Mouse (Mus musculus) C2C12 (cell line): Measurements from ENCODE around the gene Gm49387. TPM values are rescaled to one million over a fixed set of nuclear protein-coding genes. Genes with fewer than 3 reads are reported as not detected.

ENCODE experiments used
- H3K27me3 ChIP-seq: one replicate; pipeline ENCODE4 v1.6.1; 2011; ENCODE audit not compliant: control insufficient read depth, insufficient read depth, insufficient read length
- H3K36me3 ChIP-seq: one replicate; pipeline ENCODE4 v1.6.1; 2011; ENCODE audit not compliant: control insufficient read depth, insufficient read depth
- H3K4me3 ChIP-seq: one replicate; pipeline ENCODE4 v1.5.1; 2011; ENCODE audit warnings: mild to moderate bottlenecking, control low read depth; ENCODE audit not compliant: poor library complexity, insufficient read depth, severe bottlenecking
- H3K79me2 ChIP-seq: one replicate; pipeline ENCODE4 v1.6.1; 2011; ENCODE audit not compliant: control insufficient read depth, insufficient read depth
- H3K79me3 ChIP-seq: one replicate; pipeline ENCODE4 v1.6.1; 2011; ENCODE audit warnings: low read depth, control low read depth
- H3ac ChIP-seq: one replicate; pipeline ENCODE3; 2011; ENCODE audit warnings: low read depth; ENCODE audit not compliant: control insufficient read depth, insufficient read length
- CEBPB ChIP-seq: IDR thresholded peaks from one replicate; pipeline ENCODE4 v1.6.1; 2011; ENCODE audit warnings: low read depth, mild to moderate bottlenecking, control low read depth, moderate library complexity
- CTCF ChIP-seq: IDR thresholded peaks from one replicate; pipeline ENCODE4 v1.5.1; 2011; ENCODE audit not compliant: control insufficient read depth, insufficient read depth, insufficient read length
- FOSL1 ChIP-seq: IDR thresholded peaks from one replicate; pipeline ENCODE4 v1.8.0; 2011; ENCODE audit warnings: mild to moderate bottlenecking, low read length; ENCODE audit not compliant: poor library complexity, insufficient read depth, severe bottlenecking
- MAX ChIP-seq: IDR thresholded peaks from one replicate; pipeline ENCODE4 v1.6.1; 2011; ENCODE audit warnings: mild to moderate bottlenecking, control low read depth
- MYOD1 ChIP-seq: IDR thresholded peaks from one replicate; pipeline ENCODE4 v1.6.1; 2011; ENCODE audit warnings: low read depth; ENCODE audit not compliant: control insufficient read depth, insufficient read length
- MYOG ChIP-seq: IDR thresholded peaks from one replicate; pipeline ENCODE4 v1.6.1; 2011; ENCODE audit not compliant: control insufficient read depth, insufficient read length; ENCODE audit errors: extremely low read depth
- USF1 ChIP-seq: IDR thresholded peaks from one replicate; pipeline ENCODE4 v1.6.1; 2011; ENCODE audit warnings: low read depth, mild to moderate bottlenecking, control low read depth, moderate library complexity
- polyA plus RNA-seq: library from polyadenylated mRNA; unstranded; fragments of >200 nt; fragmentation: generic; extraction: Trizol; gene quantifications from one replicate; pipeline ENCODE4 v1.2.1, GENCODE M21; 2012; ENCODE audit warnings: missing spikeins

Gm49387 gene
- polyA plus RNA-seq, 1 experiment = not detected

DNA sequence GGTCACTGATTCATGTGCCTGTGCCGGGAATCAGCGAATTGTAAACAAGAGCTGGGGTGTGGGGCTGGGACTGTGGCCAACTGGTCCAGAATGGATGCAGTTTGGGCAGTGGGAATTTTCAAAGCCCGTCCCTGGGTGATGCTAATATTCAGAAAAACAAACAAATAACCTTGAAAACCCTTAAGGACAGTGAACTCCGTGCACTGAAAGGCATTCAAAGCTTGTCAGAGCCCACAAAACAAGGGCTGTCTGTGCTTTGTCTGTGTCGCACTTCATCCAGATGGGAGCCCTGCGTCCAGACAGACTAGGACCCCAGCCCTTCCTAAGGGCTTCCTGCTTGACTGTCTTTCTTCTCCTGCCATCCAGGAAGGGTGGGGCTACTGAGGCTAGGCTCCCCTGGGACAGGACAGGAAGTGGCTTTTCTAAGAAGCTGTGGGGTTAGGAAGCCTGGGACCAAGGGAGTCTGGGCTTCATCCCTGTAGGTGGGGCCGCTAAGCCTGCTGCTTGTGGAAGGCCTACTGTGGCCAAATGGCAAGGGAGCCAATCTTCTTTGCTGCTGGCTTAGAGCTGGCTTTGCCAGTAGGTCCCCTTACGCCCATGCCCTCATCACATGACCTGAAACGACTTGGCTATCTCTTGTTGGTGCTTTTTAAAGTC lies 22.0 kb upstream of the Gm49387 start:
- TF ChIP-seq CTCF = no peak
- TF ChIP-seq MAX = peak; percentile 88
- TF ChIP-seq MYOD1 = peak; percentile 3
- peak; percentile 4 for TF ChIP-seq FOSL1
- TF ChIP-seq USF1 = peak; percentile 95
- Histone ChIP-seq H3K36me3 (peaks cover 7% of the 10 kb centered on the region), H3ac (peak overlapping the region; percentile 39), H3K4me3 (no peak overlapping the region), H3K79me3 (no peaks in the 10 kb centered on the region), H3K79me2 (peaks cover 40% of the 10 kb centered on the region), H3K27me3 (no peaks in the 10 kb centered on the region)

DNA sequence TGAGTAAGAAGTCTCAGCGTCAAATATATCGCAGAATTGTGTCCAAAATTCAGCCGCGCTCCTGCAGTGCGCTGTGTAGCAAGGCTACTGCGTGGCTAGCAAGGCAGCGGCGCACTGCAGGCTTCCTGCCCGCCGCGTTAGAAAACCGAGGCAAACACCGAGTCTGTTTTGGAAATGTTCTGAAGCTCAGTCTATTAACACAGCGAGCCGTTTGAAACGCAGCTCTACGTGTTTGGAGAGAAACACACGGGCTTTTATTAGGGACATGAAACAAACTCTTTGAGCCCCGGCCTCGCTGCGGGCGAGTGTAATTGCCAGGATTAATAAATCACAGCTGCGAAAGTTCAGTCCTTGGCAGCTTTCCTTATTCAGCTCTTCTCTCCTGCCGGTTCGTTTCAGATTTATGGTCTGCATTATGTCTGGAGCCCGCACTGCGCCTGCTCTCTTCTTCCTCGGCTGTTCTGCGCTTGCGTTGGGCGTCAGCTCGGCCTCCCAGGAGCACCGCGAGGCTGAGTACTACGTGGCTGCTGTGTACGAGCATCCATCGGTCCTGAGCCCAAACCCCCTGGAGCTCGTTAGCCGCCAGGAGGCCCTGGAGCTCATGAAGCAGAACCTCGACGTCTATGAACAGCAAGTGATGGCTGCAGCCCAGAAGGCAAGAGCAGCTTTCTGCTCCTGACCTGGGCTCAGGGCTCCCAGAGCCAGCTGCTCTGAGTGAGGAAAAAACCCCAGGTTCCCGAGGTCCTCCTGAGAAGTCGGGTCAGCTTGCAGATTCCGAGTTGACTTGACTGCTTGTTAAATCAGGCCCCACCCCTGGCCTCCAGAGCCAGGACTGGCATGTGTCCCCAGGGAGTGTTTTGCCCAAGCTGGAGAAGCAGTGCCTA lies 21.2 kb upstream of the Gm49387 start:
- Histone ChIP-seq H3K27me3 (no peaks in the 10 kb centered on the region), H3K36me3 (peaks cover 3% of the 10 kb centered on the region), H3ac (peak overlapping the region; percentile 83), H3K79me3 (no peaks in the 10 kb centered on the region), H3K79me2 (peaks cover 36% of the 10 kb centered on the region), H3K4me3 (peak overlapping the region; percentile 22)
- TF ChIP-seq MAX (no peak), MYOD1 (no peak), CTCF (no peak), FOSL1 (no peak), MYOG (no peak), CEBPB (no peak)

- Histone ChIP-seq H3K36me3 (no peaks in the 10 kb centered on the region), H3ac (no peak overlapping the region), H3K4me3 (no peak overlapping the region), H3K27me3 (no peaks in the 10 kb centered on the region), H3K79me2 (peaks cover 31% of the 10 kb centered on the region), H3K79me3 (no peaks in the 10 kb centered on the region)
- TF ChIP-seq MYOG (no peak), MYOD1 (peak; percentile 86), MAX (no peak)
Observed at GRCm38 (mm10) chr14:31660312-31661093, 19.8 kb upstream of the Gm49387 start.

DNA sequence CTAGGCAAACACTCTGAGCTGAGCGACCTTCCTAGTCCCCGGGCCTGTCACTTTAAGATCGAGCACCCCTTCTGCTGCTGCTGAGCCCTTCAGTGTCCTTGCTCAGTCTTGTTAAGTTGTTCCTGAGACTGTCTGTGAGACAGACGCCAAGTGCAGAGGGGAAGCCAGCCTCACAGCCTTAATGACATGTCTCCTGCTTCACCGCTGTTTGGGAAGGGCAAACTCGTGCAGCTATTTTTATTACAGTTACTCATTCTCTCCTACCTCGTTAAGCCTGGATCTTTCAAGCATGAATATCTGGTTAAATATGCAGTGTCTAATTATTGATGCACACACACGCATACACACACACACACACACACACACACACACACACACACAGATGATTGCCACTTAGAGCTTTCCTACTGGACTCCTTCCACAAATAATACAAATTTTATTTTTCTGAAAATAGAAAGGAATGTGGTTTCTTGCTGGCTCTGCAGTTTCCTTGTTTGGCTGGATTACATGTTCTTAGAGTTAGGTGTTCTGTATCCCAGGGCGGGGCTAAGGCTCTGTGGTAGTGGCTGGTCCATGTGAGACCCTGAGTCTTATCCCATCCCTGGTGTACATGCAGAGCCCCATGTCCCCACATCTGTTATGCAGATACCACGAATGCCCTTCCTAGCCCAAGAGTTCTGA lies 19.0 kb upstream of the Gm49387 start:
- Histone ChIP-seq H3K79me3 (no peaks in the 10 kb centered on the region), H3K36me3 (no peaks in the 10 kb centered on the region), H3K79me2 (peaks cover 31% of the 10 kb centered on the region), H3ac (peak overlapping the region; percentile 27), H3K4me3 (no peak overlapping the region), H3K27me3 (no peaks in the 10 kb centered on the region)
- TF ChIP-seq CTCF = no peak
- no peak for TF ChIP-seq MAX
- TF ChIP-seq MYOD1 = no peak
- TF ChIP-seq CEBPB = no peak
- TF ChIP-seq MYOG = no peak
- no peak for TF ChIP-seq USF1
- TF ChIP-seq FOSL1 = no peak

DNA sequence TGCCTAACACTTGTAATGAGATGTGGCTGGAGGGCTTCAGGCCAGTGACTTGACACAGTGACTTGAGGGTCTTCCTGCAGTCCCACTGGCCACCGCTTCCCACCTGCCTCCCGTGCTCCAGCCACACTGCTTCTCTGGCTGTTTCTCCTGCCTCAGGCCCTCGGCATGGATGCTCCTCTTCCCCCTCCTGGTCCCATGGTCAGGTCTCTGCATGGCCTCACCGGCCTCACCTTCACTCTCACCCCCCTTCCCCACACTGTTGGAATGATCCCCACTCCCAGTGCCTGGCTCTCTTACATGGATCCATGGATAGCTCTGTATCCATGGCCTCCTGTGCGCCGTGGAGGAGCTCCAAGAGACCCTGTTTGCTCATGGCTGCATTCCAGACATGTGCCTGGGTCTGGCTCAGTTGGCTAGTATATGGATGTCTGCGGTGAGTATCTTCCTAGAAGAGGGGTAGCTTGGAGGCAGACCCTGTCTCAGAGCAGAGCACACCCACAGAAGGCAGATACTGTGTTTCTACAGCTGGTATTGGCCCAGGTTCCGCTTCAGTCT lies 17.5 kb upstream of the Gm49387 start:
- TF ChIP-seq MYOD1 = no peak
- no peaks in the 10 kb centered on the region for H3K79me3 ChIP-seq

More for the DNA sequence above, 17.5 kb upstream of the Gm49387 start:
- Histone ChIP-seq H3K4me3 (no peak overlapping the region), H3K27me3 (no peaks in the 10 kb centered on the region), H3ac (no peak overlapping the region), H3K79me2 (peaks cover 31% of the 10 kb centered on the region), H3K36me3 (no peaks in the 10 kb centered on the region)
